Mouse (Mus musculus): ENCODE measurements around the gene Olfr455.

The Olfr455 gene

DNA sequence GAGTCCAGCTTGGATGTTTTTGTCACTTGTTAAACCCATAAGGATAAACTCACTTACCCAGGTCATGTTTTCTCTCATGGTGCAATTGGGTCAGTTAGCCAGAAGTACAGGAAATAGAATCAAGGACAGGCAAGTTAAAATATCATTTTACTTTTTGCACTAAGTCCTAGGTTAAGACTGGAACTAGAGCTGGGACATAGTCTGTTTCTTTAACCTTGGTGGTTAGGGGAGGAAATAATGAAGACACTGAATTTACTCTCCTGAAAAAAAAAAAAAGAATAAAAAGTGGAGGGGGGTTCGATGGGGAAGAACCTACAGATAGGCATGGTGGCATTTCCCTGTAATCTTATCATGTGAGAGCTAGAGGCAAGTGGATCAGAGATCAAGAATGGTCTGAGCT is 60.3 kb downstream of the Olfr455 start, which contains the start of gene Olfr456:
Gene Olfr456, minus strand, starts transcription at position 101 of the 400 bp plus-strand sequence.
- no peak for DNase-seq (ENCODE audit: low spot score in 2 of 2)
